Mouse (Mus musculus): ENCODE measurements at regions not wholly inside any gene's neighbourhood (a gene's known extent, or its start where the extent isn't known, plus 50 kb on each side); places are given as distances from the start of the nearest gene placed in this dataset.

GRCm38 (mm10) chr10:37378002-37378702, 239.4 kb upstream of the Marcks start:
- ATAC-seq (replicated peaks in 1 of 2; ENCODE audit: insufficient read depth in 1 of 2, low FRiP score in 2 of 2, low TSS enrichment in 1 of 2, low read depth in 1 of 2, poor library complexity in 2 of 2, severe bottlenecking in 2 of 2): no peak

GRCm38 (mm10) chr10:37377258-37378001, 238.7 kb upstream of the Marcks start:
- ATAC-seq (replicated peaks in 1 of 2; ENCODE audit: insufficient read depth in 1 of 2, low FRiP score in 2 of 2, low TSS enrichment in 1 of 2, low read depth in 1 of 2, poor library complexity in 2 of 2, severe bottlenecking in 2 of 2): no peak

GRCm38 (mm10) chr10:37376172-37376571, 237.5 kb upstream of the Marcks start:
- 0 out of 4 replicates have a peak, but pooled peaks of 1 of the 2 experiments have one; percentile 2 for ATAC-seq (replicated peaks in 1 of 2; ENCODE audit: insufficient read depth in 1 of 2, low FRiP score in 2 of 2, low TSS enrichment in 1 of 2, low read depth in 1 of 2, poor library complexity in 2 of 2, severe bottlenecking in 2 of 2)

- ATAC-seq (replicated peaks in 1 of 2; ENCODE audit: insufficient read depth in 1 of 2, low FRiP score in 2 of 2, low TSS enrichment in 1 of 2, low read depth in 1 of 2, poor library complexity in 2 of 2, severe bottlenecking in 2 of 2): no peak
These were observed 236.9 kb upstream of the Marcks start for GRCm38 (mm10) chr10:37375648-37376047.

- ATAC-seq (replicated peaks in 1 of 2; ENCODE audit: insufficient read depth in 1 of 2, low FRiP score in 2 of 2, low TSS enrichment in 1 of 2, low read depth in 1 of 2, poor library complexity in 2 of 2, severe bottlenecking in 2 of 2): no peak
These were observed 230.4 kb upstream of the Marcks start for GRCm38 (mm10) chr10:37368997-37369679.

GRCm38 (mm10) chr10:37367796-37368195, 229.1 kb upstream of the Marcks start:
- ATAC-seq (replicated peaks in 1 of 2; ENCODE audit: insufficient read depth in 1 of 2, low FRiP score in 2 of 2, low TSS enrichment in 1 of 2, low read depth in 1 of 2, poor library complexity in 2 of 2, severe bottlenecking in 2 of 2): no peak

- ATAC-seq (replicated peaks in 1 of 2; ENCODE audit: insufficient read depth in 1 of 2, low FRiP score in 2 of 2, low TSS enrichment in 1 of 2, low read depth in 1 of 2, poor library complexity in 2 of 2, severe bottlenecking in 2 of 2): peak; percentile 36 to 59; a peak in 2 of 4 replicates
These were observed 225.8 kb upstream of the Marcks start for GRCm38 (mm10) chr10:37364506-37364905.

- ATAC-seq (replicated peaks in 1 of 2; ENCODE audit: insufficient read depth in 1 of 2, low FRiP score in 2 of 2, low TSS enrichment in 1 of 2, low read depth in 1 of 2, poor library complexity in 2 of 2, severe bottlenecking in 2 of 2): no peak
These were observed 222.3 kb upstream of the Marcks start for GRCm38 (mm10) chr10:37360985-37361384.

GRCm38 (mm10) chr10:37358900-37359299, 220.2 kb upstream of the Marcks start:
- ATAC-seq (replicated peaks in 1 of 2; ENCODE audit: insufficient read depth in 1 of 2, low FRiP score in 2 of 2, low TSS enrichment in 1 of 2, low read depth in 1 of 2, poor library complexity in 2 of 2, severe bottlenecking in 2 of 2): no peak

- no peak for ATAC-seq (replicated peaks in 1 of 2; ENCODE audit: insufficient read depth in 1 of 2, low FRiP score in 2 of 2, low TSS enrichment in 1 of 2, low read depth in 1 of 2, poor library complexity in 2 of 2, severe bottlenecking in 2 of 2)
These were observed 219.6 kb upstream of the Marcks start for GRCm38 (mm10) chr10:37358334-37358733.

- ATAC-seq (replicated peaks in 1 of 2; ENCODE audit: insufficient read depth in 1 of 2, low FRiP score in 2 of 2, low TSS enrichment in 1 of 2, low read depth in 1 of 2, poor library complexity in 2 of 2, severe bottlenecking in 2 of 2): no peak
These were observed 218.8 kb upstream of the Marcks start for GRCm38 (mm10) chr10:37357304-37358060.

- ATAC-seq (replicated peaks in 1 of 2; ENCODE audit: insufficient read depth in 1 of 2, low FRiP score in 2 of 2, low TSS enrichment in 1 of 2, low read depth in 1 of 2, poor library complexity in 2 of 2, severe bottlenecking in 2 of 2): no peak
These were observed 210.5 kb upstream of the Marcks start for GRCm38 (mm10) chr10:37349261-37349660.

GRCm38 (mm10) chr10:37348416-37348815, 209.7 kb upstream of the Marcks start:
- ATAC-seq (replicated peaks in 1 of 2; ENCODE audit: insufficient read depth in 1 of 2, low FRiP score in 2 of 2, low TSS enrichment in 1 of 2, low read depth in 1 of 2, poor library complexity in 2 of 2, severe bottlenecking in 2 of 2): no peak

- ATAC-seq (replicated peaks in 1 of 2; ENCODE audit: insufficient read depth in 1 of 2, low FRiP score in 2 of 2, low TSS enrichment in 1 of 2, low read depth in 1 of 2, poor library complexity in 2 of 2, severe bottlenecking in 2 of 2): no peak
These were observed 208.9 kb upstream of the Marcks start for GRCm38 (mm10) chr10:37347661-37348060.

- ATAC-seq (replicated peaks in 1 of 2; ENCODE audit: insufficient read depth in 1 of 2, low FRiP score in 2 of 2, low TSS enrichment in 1 of 2, low read depth in 1 of 2, poor library complexity in 2 of 2, severe bottlenecking in 2 of 2): no peak
These were observed 204.0 kb upstream of the Marcks start for GRCm38 (mm10) chr10:37342675-37343074.

- ATAC-seq (replicated peaks in 1 of 2; ENCODE audit: insufficient read depth in 1 of 2, low FRiP score in 2 of 2, low TSS enrichment in 1 of 2, low read depth in 1 of 2, poor library complexity in 2 of 2, severe bottlenecking in 2 of 2): no peak; a peak in 1 of 4 replicates
These were observed 200.9 kb upstream of the Marcks start for GRCm38 (mm10) chr10:37339658-37340057.

GRCm38 (mm10) chr10:37338073-37338912, 199.6 kb upstream of the Marcks start:
- ATAC-seq (replicated peaks in 1 of 2; ENCODE audit: insufficient read depth in 1 of 2, low FRiP score in 2 of 2, low TSS enrichment in 1 of 2, low read depth in 1 of 2, poor library complexity in 2 of 2, severe bottlenecking in 2 of 2): peak; percentile 29 to 34; a peak in 2 of 4 replicates
